Mouse (Mus musculus): ENCODE measurements at regions not wholly inside any gene's neighbourhood (a gene's known extent, or its start where the extent isn't known, plus 50 kb on each side); places are given as distances from the start of the nearest gene placed in this dataset.

DNA sequence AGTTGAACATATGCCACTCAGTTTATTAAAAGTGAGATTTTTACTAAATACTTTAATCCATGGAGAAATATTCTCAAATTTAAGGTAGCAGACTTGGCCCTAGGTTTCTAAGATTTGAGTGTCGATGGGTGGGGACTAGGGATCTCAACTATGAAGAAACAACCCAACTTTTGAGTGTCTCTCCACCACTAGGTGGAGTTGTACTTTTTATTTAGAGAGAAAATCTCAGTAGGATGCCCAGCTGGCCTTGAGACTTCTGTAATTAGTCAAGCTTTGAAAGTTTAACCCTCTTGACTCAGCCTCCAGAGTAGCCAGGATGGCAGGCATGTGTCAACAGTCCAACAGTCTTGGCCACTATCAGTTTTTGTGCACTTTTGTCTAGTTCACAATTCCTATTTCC lies 123.7 kb upstream of the Got2 start:
- H3K79me2 ChIP-seq (replicated peaks; ENCODE audit: control insufficient read depth, extremely low read depth, insufficient read depth, poor library complexity, severe bottlenecking): no peaks in the 10 kb centered on the region
- dilution Hi-C loops (cut with MboI; ENCODE audit: extremely low pct_ligation_motif_present, extremely low pct_unique_long_range_greater_than_20kb, low sequenced_read_pairs): no loop called here
- H3K27me3 ChIP-seq (replicated peaks): peaks cover 3% of the 10 kb centered on the region
- in situ Hi-C loops (cut with MboI; ENCODE audit: low pct_ligation_motif_present, low pct_unique_long_range_greater_than_20kb, low sequenced_read_pairs): no loop called here
- no peaks in the 10 kb centered on the region for H3K36me3 ChIP-seq (replicated peaks in 1 of 2; ENCODE audit: control insufficient read depth in 1 of 2, insufficient read depth in 1 of 2, low read length in 1 of 2)
- no peaks in the 10 kb centered on the region for H3K4me1 ChIP-seq (ENCODE audit: control insufficient read depth in 1 of 2, insufficient read depth in 2 of 2)
- H3K9ac ChIP-seq (ENCODE audit: insufficient read depth, low read depth): no peak overlapping the region
- peak; percentile 40 for DNase-seq (ENCODE audit: extremely low read depth)
- H3K4me2 ChIP-seq (ENCODE audit: insufficient read depth, low read depth, poor library complexity, severe bottlenecking): no peak overlapping the region
- H3K4me3 ChIP-seq (replicated peaks in 1 of 3; ENCODE audit: low read depth in 2 of 3, low read length in 2 of 3, poor library complexity in 1 of 3): no peak overlapping the region
- H3K9me3 ChIP-seq (replicated peaks; ENCODE audit: low read length): no peaks in the 10 kb centered on the region
- TF ChIP-seq JUN (IDR thresholded peaks at IDR 0.05; ENCODE audit: insufficient read depth, low read depth, low read length): no peak
- TF ChIP-seq USF1 (IDR thresholded peaks at IDR 0.05; ENCODE audit: low read depth, low read length): no peak
- peak; percentile 10; the same call in 1 of the 2 replicates for TF ChIP-seq IRF4 (IDR thresholded peaks at IDR 0.05; ENCODE audit: low read depth, low read length)
- TF ChIP-seq UBTF (IDR thresholded peaks at IDR 0.05; ENCODE audit: low read depth, low read length): no peak
- no peak for TF ChIP-seq GABPA (IDR thresholded peaks at IDR 0.05; ENCODE audit: insufficient replicate concordance, low read depth, low read length)
- peak; percentile 33 for TF ChIP-seq SMC3 (IDR thresholded peaks at IDR 0.05; ENCODE audit: low read depth, low read length)
- TF ChIP-seq POLR2A (IDR thresholded peaks at IDR 0.05; ENCODE audit: low read depth, low read length): no peak
- TF ChIP-seq TCF12 (IDR thresholded peaks at IDR 0.05; ENCODE audit: low read depth, low read length): no peak
- no peak for TF ChIP-seq MAZ (IDR thresholded peaks at IDR 0.05; ENCODE audit: low read depth, low read length)
- TF ChIP-seq USF2 (conservative IDR thresholded peaks at IDR 0.05; ENCODE audit: low read depth, low read length): no peak
- TF ChIP-seq E2F4 (IDR thresholded peaks at IDR 0.05; ENCODE audit: insufficient replicate concordance, low read depth, low read length): no peak
- TF ChIP-seq CTCF (conservative IDR thresholded peaks at IDR 0.05 in 1 of 2, IDR thresholded peaks at IDR 0.05 in 1 of 2; ENCODE audit: low read depth in 2 of 2, low read length in 2 of 2): peak in 1 of 2 experiments; percentile 58; a peak in 3 of 4 replicates
- no peak for TF ChIP-seq ZC3H11A (IDR thresholded peaks at IDR 0.05; ENCODE audit: low read depth, low read length)
- TF ChIP-seq RAD21 (IDR thresholded peaks at IDR 0.05; ENCODE audit: low read depth, low read length): peak; percentile 42
- no peak overlapping the region for H3K27ac ChIP-seq (ENCODE audit: insufficient read depth, low read depth)

DNA sequence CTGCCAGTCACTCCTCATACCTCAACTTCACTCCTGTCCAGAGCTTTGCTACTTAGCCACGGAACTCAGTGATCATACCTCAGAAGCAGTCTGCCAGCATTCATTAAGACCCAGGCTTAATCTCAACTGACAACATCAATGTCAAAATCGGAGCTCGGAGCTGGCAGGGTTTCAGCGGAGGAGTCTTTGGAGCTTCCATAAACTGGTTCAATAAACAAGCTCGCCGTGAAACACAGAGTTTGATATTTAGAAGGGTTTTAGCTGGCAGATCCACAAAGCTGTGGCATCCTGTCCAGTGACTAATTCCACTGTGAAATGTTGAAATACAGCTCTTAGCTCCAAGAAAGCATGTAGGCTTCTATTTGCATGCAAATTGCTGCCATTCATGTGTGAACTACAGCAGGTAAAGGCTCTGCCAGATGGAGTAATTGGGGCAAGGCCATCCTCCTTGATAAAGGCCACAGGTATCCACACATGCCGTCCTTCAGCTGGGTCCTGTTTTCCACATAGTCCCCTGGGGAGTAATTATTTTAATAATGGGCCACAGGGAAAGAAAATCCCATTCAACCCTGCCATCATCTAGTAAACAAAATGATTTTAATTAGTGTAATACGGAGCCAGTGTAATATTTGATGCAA lies 103.6 kb upstream of the Got2 start:
- Histone ChIP-seq H3K4me1 (ENCODE audit: control insufficient read depth in 1 of 2, insufficient read depth in 2 of 2) (peaks cover 2 to 4% of the 10 kb centered on the region in 2 experiments; a peak in 2 of 4 replicates), H3K9me3 (replicated peaks; ENCODE audit: low read length) (no peaks in the 10 kb centered on the region), H3K9ac (ENCODE audit: insufficient read depth, low read depth) (no peak overlapping the region), H3K36me3 (replicated peaks in 1 of 2; ENCODE audit: control insufficient read depth in 1 of 2, insufficient read depth in 1 of 2, low read length in 1 of 2) (no peaks in the 10 kb centered on the region), H3K27ac (ENCODE audit: insufficient read depth, low read depth) (no peak overlapping the region), H3K27me3 (replicated peaks) (peaks cover 44% of the 10 kb centered on the region), H3K4me3 (replicated peaks in 1 of 3; ENCODE audit: low read depth in 2 of 3, low read length in 2 of 3, poor library complexity in 1 of 3) (no peak overlapping the region), H3K4me2 (ENCODE audit: insufficient read depth, low read depth, poor library complexity, severe bottlenecking) (no peak overlapping the region), H3K79me2 (replicated peaks; ENCODE audit: control insufficient read depth, extremely low read depth, insufficient read depth, poor library complexity, severe bottlenecking) (no peaks in the 10 kb centered on the region)
- in situ Hi-C loops (cut with MboI; ENCODE audit: low pct_ligation_motif_present, low pct_unique_long_range_greater_than_20kb, low sequenced_read_pairs): no loop called here
- no peak for DNase-seq (ENCODE audit: extremely low read depth)
- dilution Hi-C loops (cut with MboI; ENCODE audit: extremely low pct_ligation_motif_present, extremely low pct_unique_long_range_greater_than_20kb, low sequenced_read_pairs): no loop called here
- TF ChIP-seq POLR2A (IDR thresholded peaks at IDR 0.05; ENCODE audit: low read depth, low read length) (no peak), UBTF (IDR thresholded peaks at IDR 0.05; ENCODE audit: low read depth, low read length) (no peak), ZMIZ1 (IDR thresholded peaks at IDR 0.05; ENCODE audit: low read depth, low read length) (no peak), ZNF384 (IDR thresholded peaks at IDR 0.05; ENCODE audit: low read depth, low read length) (no peak), NRF1 (IDR thresholded peaks at IDR 0.05; ENCODE audit: low read depth, low read length) (no peak)

Data from CH12.LX (cell line).